11 mouse cellular contexts compared by ENCODE assay signal in the genomic region with DNA sequence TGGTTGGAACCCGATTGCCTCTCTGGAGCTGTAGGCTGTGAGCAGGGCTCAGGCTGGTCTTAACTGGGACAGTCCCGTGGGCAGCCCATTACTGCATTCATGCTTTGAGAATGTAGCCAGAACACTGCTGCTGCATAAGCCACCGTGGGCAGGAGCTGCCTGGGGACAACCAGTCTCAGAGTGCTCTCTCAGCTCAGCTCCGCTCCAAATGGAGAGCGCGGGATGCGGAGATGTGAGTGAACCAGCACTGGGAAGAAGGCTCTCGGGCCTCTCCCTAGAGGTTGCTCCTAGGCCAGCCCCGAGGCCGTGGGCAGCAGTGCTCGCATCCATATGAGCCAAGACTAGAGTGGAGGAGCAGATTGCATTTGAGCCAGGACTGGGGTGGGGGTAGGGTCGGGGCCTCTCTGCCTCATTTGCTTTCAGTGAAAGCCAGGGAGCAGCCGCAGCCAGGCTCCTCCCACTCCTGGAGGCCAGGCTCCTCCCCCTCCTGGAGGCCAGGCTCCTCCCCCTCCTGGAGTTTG. TPM values are rescaled to one million over a fixed set of nuclear protein-coding genes. Genes with fewer than 3 reads are reported as not detected.
DNase-seq lines count a peak whose midpoint lies in the region; ATAC-seq and TF ChIP-seq lines count a peak whose summit lies in the region.
"Had no signal": no experiment of that assay in that cellular context is flagged by ENCODE, and none has a peak within 500 bp of the region (broad histone marks: within the 10 kb centered on the region; RNA-seq: fewer than 3 reads in every experiment).

No protein-coding gene starts in this region.

- H3K9ac ChIP-seq in heart, embryonic 15.5 days, result no peak overlapping the region
- no peak overlapping the region for H3K9ac ChIP-seq in embryonic facial prominence, embryonic 12.5 days
- no peak overlapping the region for H3K9ac ChIP-seq in midbrain, postnatal 0 days (replicated peaks; ENCODE audit: low read length, poor library complexity, severe bottlenecking)
- H3K9ac ChIP-seq: liver, embryonic 14.5 days had no signal

- ATAC-seq in heart, embryonic 15.5 days (replicated peaks; ENCODE audit: insufficient number of reproducible peaks, insufficient read depth, low FRiP score, low read depth), result no peak
- peak; percentile 6; the same call in 1 of the 2 replicates for ATAC-seq in embryonic facial prominence, embryonic 12.5 days (ENCODE audit: insufficient number of reproducible peaks, insufficient read depth, low FRiP score, low TSS enrichment)
- ATAC-seq in midbrain, postnatal 0 days (ENCODE audit: low FRiP score), result peak; percentile 20; the same call in 1 of the 2 replicates
- no peak for ATAC-seq in activated CD4-positive, CD25-positive, alpha-beta regulatory T cell, adult 4 months
- ATAC-seq: Patski had no signal

- no peak for TF ChIP-seq CTCF in midbrain, postnatal 0 days (IDR thresholded peaks at IDR 0.05)

- intact Hi-C loops in heart, postnatal 14 days (cut with DNase I), result no loop called here

- 0 out of 2 replicates have a peak overlapping the region, but pooled peaks have one; percentile 25 for H3K27ac ChIP-seq in heart, embryonic 15.5 days
- no peak overlapping the region for H3K27ac ChIP-seq in embryonic facial prominence, embryonic 12.5 days
- no peak overlapping the region for H3K27ac ChIP-seq in midbrain, postnatal 0 days (ENCODE audit: low read depth, low read length)
- H3K27ac ChIP-seq: liver, embryonic 14.5 days had no signal

- no peaks in the 10 kb centered on the region for H3K9me3 ChIP-seq in heart, embryonic 15.5 days (replicated peaks)
- H3K9me3 ChIP-seq in embryonic facial prominence, embryonic 12.5 days, result no peaks in the 10 kb centered on the region
- H3K9me3 ChIP-seq in midbrain, postnatal 0 days (ENCODE audit: low read length), result no peaks in the 10 kb centered on the region

- H3K36me3 ChIP-seq in heart, embryonic 15.5 days, result peaks cover 40% of the 10 kb centered on the region
- H3K36me3 ChIP-seq in embryonic facial prominence, embryonic 12.5 days, result peaks cover 54% of the 10 kb centered on the region
- H3K36me3 ChIP-seq in midbrain, postnatal 0 days (ENCODE audit: insufficient read depth, low read length), result peaks cover 20% of the 10 kb centered on the region; the same call in 1 of the 2 replicates

- no peak overlapping the region for H3K4me2 ChIP-seq in heart, embryonic 15.5 days
- no peak overlapping the region for H3K4me2 ChIP-seq in embryonic facial prominence, embryonic 12.5 days (replicated peaks)
- H3K4me2 ChIP-seq in midbrain, postnatal 0 days (ENCODE audit: low read depth, low read length, poor library complexity, severe bottlenecking), result no peak overlapping the region

- H3K4me3 ChIP-seq in heart, embryonic 15.5 days, result no peak overlapping the region
- H3K4me3 ChIP-seq in embryonic facial prominence, embryonic 12.5 days, result no peak overlapping the region
- H3K4me3 ChIP-seq in midbrain, postnatal 0 days (ENCODE audit: low read depth, low read length), result no peak overlapping the region
- H3K4me3 ChIP-seq: erythroblast, embryonic 14.5 days had no signal

- H3K27me3 ChIP-seq in heart, embryonic 15.5 days, result no peaks in the 10 kb centered on the region
- no peaks in the 10 kb centered on the region for H3K27me3 ChIP-seq in embryonic facial prominence, embryonic 12.5 days
- H3K27me3 ChIP-seq in midbrain, postnatal 0 days (ENCODE audit: insufficient read depth, low read length), result peaks cover 37% of the 10 kb centered on the region
- H3K27me3 ChIP-seq: Patski had no signal

- peaks cover 44% of the 10 kb centered on the region for H3K4me1 ChIP-seq in heart, embryonic 15.5 days (replicated peaks)
- peaks cover 23% of the 10 kb centered on the region; the same call in 1 of the 2 replicates for H3K4me1 ChIP-seq in embryonic facial prominence, embryonic 12.5 days
- H3K4me1 ChIP-seq in midbrain, postnatal 0 days (ENCODE audit: insufficient read depth, low read length), result no peaks in the 10 kb centered on the region

- WGBS in heart, embryonic 15.5 days, result 71% methylated on average over 13 of the region's 13 CpGs
- 70% methylated on average over 13 of the region's 13 CpGs for WGBS in embryonic facial prominence, embryonic 12.5 days
- 37% methylated on average over 13 of the region's 13 CpGs for WGBS in midbrain, postnatal 0 days

- no peak for DNase-seq in heart, postnatal 14 days
- peak; percentile 55 to 64 for DNase-seq in kidney, adult 8-10 months
- DNase-seq in midbrain, postnatal 0 days (ENCODE audit: low spot score), result no peak
- DNase-seq in layer of hippocampus, adult 11-12 months (ENCODE audit: low spot score), result no peak
- no peak for DNase-seq in cerebellum, postnatal 4 days (ENCODE audit: low spot score in 2 of 2)

RNA-seq across cellular contexts. Expression of a gene that starts 9.4 kb away (rescaled TPM):
- polyA plus RNA-seq in heart, embryonic 15.5 days (2015; fragmentation: Nextera tagmentation; extraction: Ambion mirVana), result 10.7 and 20.2 TPM in 2 replicates
- total RNA-seq in heart, postnatal 14 days (2021), result 10 to 100 TPM; 34.7 to 37.8 TPM
- polyA plus RNA-seq in embryonic facial prominence, embryonic 12.5 days (2016; fragmentation: Nextera tagmentation; extraction: Ambion mirVana), result 27.3 and 32.6 TPM in 2 replicates
- 27.8 and 33.7 TPM in 2 replicates for total RNA-seq in midbrain, postnatal 0 days (2014; rRNA removed)
- 2.1 and 2.2 TPM in 2 replicates for polyA plus RNA-seq in midbrain, postnatal 0 days (2015; fragmentation: Nextera tagmentation; extraction: Ambion mirVana)
- polyA plus RNA-seq in activated CD4-positive, CD25-positive, alpha-beta regulatory T cell, adult 4 months (2017; shearing (Covaris generic)), result under 1 TPM in 1 of 2 experiments, not detected in 1; 0.22 TPM

Comparison
In these comparisons a context has a peak if more than half of its experiments do, and no peak if none do; other contexts are left out.
1. ATAC-seq: peak in embryonic facial prominence, embryonic 12.5 days (single experiment) and midbrain, postnatal 0 days (single experiment); none in heart, embryonic 15.5 days (single experiment) and activated CD4-positive, CD25-positive, alpha-beta regulatory T cell, adult 4 months (single experiment).
2. DNase-seq: peak in kidney, adult 8-10 months (2 of 2); none in heart, postnatal 14 days (0 of 2), midbrain, postnatal 0 days (single experiment), layer of hippocampus, adult 11-12 months (single experiment) and cerebellum, postnatal 4 days (0 of 2).